Mouse (Mus musculus) hindbrain, embryonic 14.5 days (tissue): ENCODE data around the gene Ppil6. TPM values are rescaled to one million over a fixed set of nuclear protein-coding genes. Genes with fewer than 3 reads are reported as not detected.

Source experiments
- ATAC-seq: fragments of 200-750 bp; cut with Nextera tagmentation; 2 replicates; pipeline ENCODE4 v1.8.0; 2017; ENCODE audit warnings: moderate number of reproducible peaks, mild to moderate bottlenecking, moderate TSS enrichment, moderate library complexity; ENCODE audit not compliant: low FRiP score
- DNase-seq: peaks from one replicate; pipeline ENCODE4 v3.0.0-alpha.2; 2015; ENCODE audit warnings: low spot score
- H3K27ac ChIP-seq: fragments of 300-500 bp; sonication (generic); 2 replicates; pipeline ENCODE4 v1.5.1; 2014; ENCODE audit warnings: mild to moderate bottlenecking, moderate library complexity
- H3K27me3 ChIP-seq: fragments of 300-500 bp; sonication (generic); 2 replicates; pipeline ENCODE4 v1.6.1; 2014; ENCODE audit warnings: mild to moderate bottlenecking, low read length, mixed read lengths; ENCODE audit not compliant: control insufficient read depth, insufficient read depth
- H3K36me3 ChIP-seq: fragments of 300-500 bp; sonication (generic); replicated peaks from 2 replicates; pipeline ENCODE4 v1.6.1; 2014; ENCODE audit not compliant: control insufficient read depth, insufficient read depth
- H3K4me1 ChIP-seq: fragments of 300-500 bp; sonication (generic); replicated peaks from 2 replicates; pipeline ENCODE4 v1.6.1; 2014; ENCODE audit warnings: antibody characterized with exemption, low read length, mixed read lengths; ENCODE audit not compliant: control insufficient read depth, insufficient read depth
- H3K4me2 ChIP-seq: fragments of 300-500 bp; sonication (generic); replicated peaks from 2 replicates; pipeline ENCODE4 v1.6.1; 2014; ENCODE audit warnings: mild to moderate bottlenecking, moderate library complexity
- H3K4me3 ChIP-seq: fragments of 300-500 bp; sonication (generic); replicated peaks from 2 replicates; pipeline ENCODE4 v1.5.1; 2014; ENCODE audit warnings: mild to moderate bottlenecking, low read length
- H3K9ac ChIP-seq: fragments of 300-500 bp; sonication (generic); 2 replicates; pipeline ENCODE4 v1.6.1; 2014
- H3K9me3 ChIP-seq: fragments of 300-500 bp; sonication (generic); 2 replicates; pipeline ENCODE4 v1.6.1; 2016; ENCODE audit warnings: low read length; ENCODE audit not compliant: control insufficient read depth
- WGBS: fragments of 180-500 bp; shearing (Covaris S2); extraction: QIAGEN DNeasy Blood & Tissue Kit; methylation state at CpG from one replicate; pipeline ENCODE4 v1.1.7; 2014; 5-methylcytosine and 5-hydroxymethylcytosine counted together
- polyA plus RNA-seq: library from polyadenylated mRNA; unstranded; fragments of >200 nt; fragmentation: Nextera tagmentation; extraction: Ambion mirVana; gene quantifications from 2 replicates; pipeline ENCODE4 v1.2.1, GENCODE M21; 2014

The Ppil6 gene
- polyA plus RNA-seq, 1 experiment from 2014 or later: 6.1 TPM

DNA sequence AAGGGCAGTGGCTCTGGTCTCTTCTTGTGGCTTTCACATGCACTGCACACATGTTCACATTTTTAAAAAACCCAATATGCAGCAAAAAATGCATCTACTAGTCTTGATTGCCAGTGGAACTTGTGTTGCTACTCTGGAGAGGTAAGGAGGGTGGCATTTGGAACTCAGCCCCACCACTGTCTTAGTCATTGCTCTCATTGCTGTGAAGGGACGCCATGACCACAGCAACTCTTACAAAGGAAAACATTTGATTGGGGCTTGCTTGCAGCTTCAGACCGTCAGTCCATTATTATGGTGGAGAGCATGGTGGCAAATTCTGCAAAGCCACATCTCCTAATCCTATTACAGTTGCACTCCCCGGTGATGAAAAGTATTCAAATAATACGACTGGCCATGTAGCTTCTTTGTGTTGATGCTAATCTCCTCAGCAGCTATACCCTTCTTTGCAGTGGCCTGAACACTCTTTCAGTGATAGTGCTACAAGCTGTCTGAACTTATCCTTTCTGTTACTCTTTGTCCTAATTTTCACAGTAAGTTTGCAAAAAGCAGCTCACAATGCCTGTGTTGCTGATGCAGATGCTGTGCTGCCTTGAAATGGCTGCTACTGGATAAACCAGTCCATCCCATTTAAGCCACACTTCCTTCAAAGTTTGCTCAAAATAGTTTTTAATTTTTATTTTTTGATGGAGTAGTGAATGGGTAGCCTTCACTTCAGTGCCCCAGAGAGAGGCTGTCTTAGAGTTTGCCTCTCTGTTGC is 47.2 kb downstream of the Ppil6 start:
- Histone ChIP-seq H3K4me3 (no peak overlapping the region), H3K27me3 (no peaks in the 10 kb centered on the region), H3K9me3 (no peaks in the 10 kb centered on the region), H3K36me3 (peaks cover 36% of the 10 kb centered on the region), H3K4me1 (no peaks in the 10 kb centered on the region), H3K27ac (no peak overlapping the region), H3K9ac (no peak overlapping the region), H3K4me2 (no peak overlapping the region)
- ATAC-seq: no peak
- WGBS: 82% methylated on average over 4 of the region's 4 CpGs
- DNase-seq: no peak

- H3K4me1 ChIP-seq: no peaks in the 10 kb centered on the region
- 96% methylated on average over 3 of the region's 3 CpGs for WGBS
- ATAC-seq (no peak), DNase-seq (no peak)
- no peak overlapping the region for H3K9ac ChIP-seq
- H3K36me3 ChIP-seq: peaks cover 30% of the 10 kb centered on the region; the same call in 1 of the 2 replicates
- no peaks in the 10 kb centered on the region for H3K9me3 ChIP-seq
- no peaks in the 10 kb centered on the region for H3K27me3 ChIP-seq
- H3K4me3 ChIP-seq: no peak overlapping the region
- H3K27ac ChIP-seq: no peak overlapping the region
- H3K4me2 ChIP-seq: no peak overlapping the region
These were observed 47.7 kb downstream of the Ppil6 start for GRCm38 (mm10) chr10:41537983-41538330.

DNA sequence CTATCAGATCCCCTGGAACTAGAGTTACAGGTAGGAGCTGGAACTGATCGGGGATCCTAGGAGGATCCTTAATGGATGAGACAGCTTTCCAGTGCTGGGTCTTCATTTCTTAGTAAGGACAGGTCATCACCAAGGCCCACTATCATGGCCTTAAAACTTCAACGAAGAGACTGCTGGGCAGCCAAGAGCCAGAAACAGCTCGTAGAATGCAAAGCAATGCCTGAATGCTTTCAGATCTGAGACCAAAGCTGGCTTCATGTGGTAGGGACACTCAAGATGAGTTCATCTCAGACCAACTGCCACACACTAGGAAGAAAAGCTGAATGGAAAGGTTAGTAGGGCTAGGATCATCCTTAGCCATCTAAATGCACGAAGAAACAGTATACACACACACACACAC is 48.7 kb downstream of the Ppil6 start:
- Histone ChIP-seq H3K4me2 (no peak overlapping the region), H3K27ac (no peak overlapping the region), H3K4me3 (no peak overlapping the region), H3K27me3 (no peaks in the 10 kb centered on the region), H3K36me3 (peaks cover 21% of the 10 kb centered on the region; the same call in 1 of the 2 replicates), H3K4me1 (no peaks in the 10 kb centered on the region), H3K9me3 (no peaks in the 10 kb centered on the region), H3K9ac (no peak overlapping the region)
- ATAC-seq (no peak), DNase-seq (no peak)
- WGBS: 97% methylated on average over 4 of the region's 4 CpGs

DNA sequence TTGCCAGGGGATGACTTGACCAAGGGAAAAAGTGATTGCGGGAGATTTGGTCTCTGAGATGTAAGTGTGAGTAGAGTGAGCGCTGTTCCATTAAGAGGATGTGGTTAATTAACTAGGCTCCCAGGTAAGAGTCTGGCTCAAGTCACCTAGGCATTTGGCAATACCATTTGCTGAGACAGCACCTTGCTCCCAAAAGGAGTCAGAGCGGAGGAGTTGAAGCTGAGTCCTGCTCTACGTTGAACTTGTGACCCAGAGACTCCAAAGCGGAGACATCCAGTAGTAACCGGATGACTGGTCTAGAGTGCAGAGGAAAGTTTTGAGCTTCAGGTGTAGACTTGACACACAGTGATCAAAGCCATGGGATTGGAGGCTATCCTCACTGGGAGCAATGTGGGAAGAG is 51.8 kb downstream of the Ppil6 start:
- H3K9me3 ChIP-seq: no peaks in the 10 kb centered on the region
- H3K27me3 ChIP-seq: no peaks in the 10 kb centered on the region
- WGBS: 97% methylated on average over 6 of the region's 6 CpGs
- H3K9ac ChIP-seq: no peak overlapping the region
- no peak for DNase-seq
- no peak overlapping the region for H3K27ac ChIP-seq
- ATAC-seq: no peak
- H3K4me3 ChIP-seq: no peak overlapping the region
- no peak overlapping the region for H3K4me2 ChIP-seq
- 0 out of 2 replicates have a peak, but pooled peaks cover 4% of the 10 kb centered on the region for H3K36me3 ChIP-seq
- no peaks in the 10 kb centered on the region for H3K4me1 ChIP-seq

DNA sequence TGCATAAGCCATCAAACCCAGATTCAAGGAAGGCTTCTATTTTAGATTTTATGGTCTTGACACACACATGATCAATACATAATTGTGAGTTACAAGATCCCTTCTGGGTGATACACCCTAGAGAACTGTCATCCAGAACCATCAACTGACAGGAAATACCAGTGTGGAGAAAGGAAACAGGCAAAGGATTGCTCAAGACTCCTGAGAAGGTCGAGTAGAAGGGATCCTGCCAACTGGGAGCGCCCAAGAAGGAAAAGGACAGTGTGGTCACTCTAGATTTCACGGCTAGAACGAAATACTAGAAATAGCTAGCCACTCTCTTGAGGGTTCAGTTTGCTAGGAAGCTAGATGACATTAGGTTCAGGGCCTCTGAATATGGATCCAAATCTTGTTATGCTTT is 53.2 kb downstream of the Ppil6 start:
- 90% methylated on average over 4 of the region's 4 CpGs for WGBS
- Histone ChIP-seq H3K36me3 (0 out of 2 replicates have a peak, but pooled peaks cover 4% of the 10 kb centered on the region), H3K27me3 (no peaks in the 10 kb centered on the region)

GRCm38 (mm10) chr10:41543844-41544243 is 53.6 kb downstream of the Ppil6 start:
- Histone ChIP-seq H3K9ac (no peak overlapping the region), H3K27ac (no peak overlapping the region), H3K27me3 (no peaks in the 10 kb centered on the region), H3K4me3 (no peak overlapping the region), H3K4me2 (no peak overlapping the region), H3K9me3 (peaks cover under 1% of the 10 kb centered on the region; the same call in 1 of the 2 replicates), H3K36me3 (0 out of 2 replicates have a peak, but pooled peaks cover 4% of the 10 kb centered on the region), H3K4me1 (no peaks in the 10 kb centered on the region)
- ATAC-seq (no peak), DNase-seq (no peak)
- WGBS: 73% methylated on average over 2 of the region's 2 CpGs

More for the DNA sequence above, 53.2 kb downstream of the Ppil6 start:
- H3K4me2 ChIP-seq: no peak overlapping the region
- no peak for DNase-seq
- H3K9ac ChIP-seq: no peak overlapping the region
- no peak overlapping the region for H3K4me3 ChIP-seq
- no peak for ATAC-seq
- H3K9me3 ChIP-seq: no peaks in the 10 kb centered on the region
- H3K4me1 ChIP-seq: no peaks in the 10 kb centered on the region
- H3K27ac ChIP-seq: no peak overlapping the region

DNA sequence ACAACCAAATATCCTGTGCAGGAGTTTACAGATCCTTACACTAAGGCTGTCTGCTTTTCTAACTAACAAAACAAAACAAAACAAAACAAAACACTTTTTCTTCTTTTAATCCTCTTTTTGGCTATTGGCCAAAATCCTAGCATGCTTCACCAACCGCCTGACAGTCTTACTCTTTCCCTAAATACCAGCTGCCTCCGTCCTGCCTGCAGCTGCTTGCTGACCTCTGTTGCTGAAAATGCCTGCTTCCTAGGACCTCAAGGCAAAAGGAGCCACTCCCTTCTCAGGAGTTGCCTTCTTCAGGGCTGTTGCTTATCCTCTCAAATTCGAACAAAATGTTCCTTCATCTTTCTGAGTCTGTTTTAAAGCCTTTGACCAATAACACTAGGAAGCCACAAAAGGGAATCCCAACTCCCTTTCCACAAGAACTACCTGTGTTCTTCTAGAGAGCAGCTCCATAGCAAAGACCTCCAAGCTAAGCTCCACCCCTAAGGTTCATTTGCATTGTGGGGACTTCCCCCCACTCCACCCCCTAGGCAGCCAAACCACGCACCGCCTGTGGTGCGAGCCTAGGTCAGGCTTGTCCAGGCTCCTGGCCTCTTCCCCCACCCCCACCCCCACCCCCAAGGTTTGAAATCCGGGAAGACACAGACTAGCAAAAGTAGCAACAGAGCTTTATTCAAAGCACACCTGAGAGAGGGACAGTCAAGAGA is 54.4 kb downstream of the Ppil6 start:
- 6% methylated on average over 7 of the region's 7 CpGs for WGBS
- no peak overlapping the region for H3K4me3 ChIP-seq

GRCm38 (mm10) chr10:41545224-41545755 is 55.1 kb downstream of the Ppil6 start:
- H3K27ac ChIP-seq: no peak overlapping the region
- H3K9ac ChIP-seq: no peak overlapping the region
- no peak overlapping the region for H3K4me3 ChIP-seq
- no peaks in the 10 kb centered on the region for H3K36me3 ChIP-seq
- H3K27me3 ChIP-seq: no peaks in the 10 kb centered on the region
- no peaks in the 10 kb centered on the region for H3K4me1 ChIP-seq
- DNase-seq (no peak), ATAC-seq (no peak)
- 69% methylated on average over 7 of the region's 7 CpGs for WGBS
- peaks cover 10% of the 10 kb centered on the region for H3K9me3 ChIP-seq
- no peak overlapping the region for H3K4me2 ChIP-seq

More for the DNA sequence above, 54.4 kb downstream of the Ppil6 start:
- Histone ChIP-seq H3K9me3 (peaks cover 8% of the 10 kb centered on the region), H3K4me1 (no peaks in the 10 kb centered on the region), H3K27ac (no peak overlapping the region), H3K36me3 (no peaks in the 10 kb centered on the region), H3K4me2 (no peak overlapping the region), H3K9ac (no peak overlapping the region), H3K27me3 (no peaks in the 10 kb centered on the region)
- DNase-seq (no peak), ATAC-seq (no peak)

GRCm38 (mm10) chr10:41546396-41547165 is 56.3 kb downstream of the Ppil6 start:
- DNase-seq: no peak
- H3K4me3 ChIP-seq: no peak overlapping the region
- no peak overlapping the region for H3K4me2 ChIP-seq
- H3K27me3 ChIP-seq: no peaks in the 10 kb centered on the region
- H3K9ac ChIP-seq: no peak overlapping the region
- peaks cover 10% of the 10 kb centered on the region for H3K9me3 ChIP-seq
- no peaks in the 10 kb centered on the region for H3K4me1 ChIP-seq
- no peaks in the 10 kb centered on the region for H3K36me3 ChIP-seq
- no peak overlapping the region for H3K27ac ChIP-seq
- WGBS: 68% methylated on average over 13 of the region's 13 CpGs
- ATAC-seq: no peak
